Comparison of ENCODE assay signal across 15 mouse cellular contexts in the genomic region with DNA sequence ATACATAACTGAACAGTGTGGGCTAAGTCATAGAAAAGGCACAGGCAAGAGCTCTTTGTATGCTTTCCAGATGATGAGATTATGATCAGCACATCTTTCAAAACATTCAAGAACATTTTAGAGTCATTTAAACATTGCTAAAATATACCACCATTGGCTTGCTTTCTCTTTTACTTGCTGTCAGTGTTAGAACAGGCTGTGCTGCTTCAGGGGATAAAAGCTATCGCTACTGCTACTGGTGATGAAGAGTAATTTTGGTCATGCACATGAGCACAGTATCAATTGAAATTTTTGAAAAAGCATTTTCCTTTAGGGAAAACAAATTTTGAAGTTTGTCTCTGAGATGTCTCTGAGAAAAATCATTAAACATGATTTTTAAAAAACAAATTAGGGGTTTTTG.
"Had no signal": no experiment of that assay in that cellular context is flagged by ENCODE, and none has a peak within 500 bp of the region (broad histone marks: within the 10 kb centered on the region; RNA-seq: fewer than 3 reads in every experiment).

No protein-coding gene starts in this region.

- H3K36me3 ChIP-seq: midbrain, embryonic 13.5 days; midbrain, embryonic 15.5 days; neural tube, embryonic 12.5 days had no signal

- DNase-seq: lung, adult 18-20 months; lung, embryonic 14.5 days; lung, postnatal 10 days; retina, postnatal 1 day; right cerebral cortex, postnatal 4 days; spleen, adult 18-20 months; thymus, adult 2 months; thymus, postnatal 25 days; thymus, postnatal 4 days had no signal

- H3K4me3 ChIP-seq: megakaryocyte, embryonic 14.5 days; midbrain, embryonic 13.5 days; midbrain, embryonic 15.5 days; neural tube, embryonic 12.5 days had no signal

- H3K27ac ChIP-seq: macrophage; midbrain, embryonic 13.5 days; midbrain, embryonic 15.5 days; neural tube, embryonic 12.5 days had no signal

- H3K4me1 ChIP-seq: megakaryocyte, embryonic 14.5 days; midbrain, embryonic 13.5 days; midbrain, embryonic 15.5 days; neural tube, embryonic 12.5 days had no signal

- H3K9me3 ChIP-seq: megakaryocyte, embryonic 14.5 days; midbrain, embryonic 13.5 days; midbrain, embryonic 15.5 days; neural tube, embryonic 12.5 days had no signal

- ATAC-seq: midbrain, embryonic 13.5 days; midbrain, embryonic 15.5 days had no signal

- H3K27me3 ChIP-seq: megakaryocyte, embryonic 14.5 days; midbrain, embryonic 13.5 days; midbrain, embryonic 15.5 days; neural tube, embryonic 12.5 days had no signal

- H3K9ac ChIP-seq: lung, embryonic 14.5 days; midbrain, embryonic 13.5 days; midbrain, embryonic 15.5 days; neural tube, embryonic 12.5 days had no signal

- H3K4me2 ChIP-seq: lung, embryonic 14.5 days; midbrain, embryonic 11.5 days; midbrain, embryonic 13.5 days; midbrain, embryonic 15.5 days; neural tube, embryonic 12.5 days had no signal
